Mouse (Mus musculus) kidney, postnatal 0 days (tissue): Measurements from ENCODE around the gene Uvrag. TPM values are rescaled to one million over a fixed set of nuclear protein-coding genes. Genes with fewer than 3 reads are reported as not detected.

Experiments
- ATAC-seq: fragments of 200-750 bp; cut with Nextera tagmentation; replicated peaks from 2 replicates; pipeline ENCODE4 v1.8.0; 2017; ENCODE audit warnings: low read depth, moderate number of reproducible peaks, moderate TSS enrichment, moderate library complexity; ENCODE audit not compliant: low FRiP score
- DNase-seq: peaks from one replicate; pipeline ENCODE4 v3.0.0-alpha.2; 2016; ENCODE audit warnings: low spot score
- H3K27ac ChIP-seq: fragments of 300-500 bp; sonication (generic); 2 replicates; pipeline ENCODE4 v1.5.1; 2014; ENCODE audit warnings: mild to moderate bottlenecking
- H3K27me3 ChIP-seq: fragments of 300-500 bp; sonication (generic); 2 replicates; pipeline ENCODE4 v1.6.1; 2014; ENCODE audit warnings: low read length, mixed read lengths; ENCODE audit not compliant: insufficient read depth
- H3K36me3 ChIP-seq: fragments of 300-500 bp; sonication (generic); 2 replicates; pipeline ENCODE4 v1.6.1; 2014; ENCODE audit warnings: low read length, mixed read lengths; ENCODE audit not compliant: insufficient read depth
- H3K4me1 ChIP-seq: fragments of 300-500 bp; sonication (generic); replicated peaks from 2 replicates; pipeline ENCODE4 v1.6.1; 2014; ENCODE audit warnings: antibody characterized with exemption, low read length, mixed read lengths; ENCODE audit not compliant: insufficient read depth
- H3K4me2 ChIP-seq: fragments of 300-500 bp; sonication (generic); 2 replicates; pipeline ENCODE4 v1.6.1; 2014; ENCODE audit warnings: mild to moderate bottlenecking, low read length, moderate library complexity, mixed read lengths
- H3K4me3 ChIP-seq: fragments of 300-500 bp; sonication (generic); replicated peaks from 2 replicates; pipeline ENCODE4 v1.5.1; 2014; ENCODE audit warnings: low read depth, low read length
- H3K9ac ChIP-seq: fragments of 300-500 bp; sonication (generic); 2 replicates; pipeline ENCODE4 v1.6.1; 2014; ENCODE audit warnings: low read depth, low read length
- H3K9me3 ChIP-seq: fragments of 300-500 bp; sonication (generic); replicated peaks from 2 replicates; pipeline ENCODE4 v1.6.1; 2016; ENCODE audit warnings: low read length, inconsistent platforms, mixed read lengths
- CTCF ChIP-seq: IDR thresholded peaks from 2 replicates; pipeline ENCODE4 v1.5.1; 2016; ENCODE audit warnings: antibody characterized with exemption, low read depth, mild to moderate bottlenecking, moderate library complexity
- WGBS: fragments of 180-500 bp; shearing (Covaris S2); extraction: QIAGEN DNeasy Blood & Tissue Kit; methylation state at CpG from one replicate; pipeline ENCODE4 v1.1.7; 2014; 5-methylcytosine and 5-hydroxymethylcytosine counted together
- polyA plus RNA-seq: library from polyadenylated mRNA; unstranded; fragments of >200 nt; fragmentation: Nextera tagmentation; extraction: Ambion mirVana; gene quantifications from 2 replicates; pipeline ENCODE4 v1.2.1, GENCODE M21; 2015

Uvrag gene
- polyA plus RNA-seq, 1 experiment from 2014 or later, result 19.0 TPM

GRCm38 (mm10) chr7:99161529-99161928 lies 20.6 kb upstream of the Uvrag start:
- Histone ChIP-seq H3K4me3 (no peak overlapping the region), H3K9me3 (no peaks in the 10 kb centered on the region), H3K4me2 (no peak overlapping the region), H3K9ac (no peak overlapping the region), H3K27ac (peak overlapping the region; percentile 43), H3K36me3 (no peaks in the 10 kb centered on the region), H3K27me3 (no peaks in the 10 kb centered on the region), H3K4me1 (0 out of 2 replicates have a peak, but pooled peaks cover 9% of the 10 kb centered on the region)
- WGBS, result 33% methylated on average over 4 of the region's 4 CpGs
- DNase-seq (peak; percentile 80), ATAC-seq (peak; percentile 93)
- TF ChIP-seq CTCF, result no peak

- WGBS, result 79% methylated on average over 7 of the region's 7 CpGs
- Histone ChIP-seq H3K4me2 (no peak overlapping the region), H3K9me3 (no peaks in the 10 kb centered on the region), H3K9ac (no peak overlapping the region), H3K4me1 (peaks cover 11% of the 10 kb centered on the region), H3K36me3 (no peaks in the 10 kb centered on the region), H3K4me3 (no peak overlapping the region), H3K27me3 (no peaks in the 10 kb centered on the region), H3K27ac (peak overlapping the region; percentile 57; the same call in 1 of the 2 replicates)
- no peak; the same call in 1 of the 2 replicates for ATAC-seq
- TF ChIP-seq CTCF, result no peak
- no peak for DNase-seq
These were observed 20.1 kb upstream of the Uvrag start for GRCm38 (mm10) chr7:99160995-99161394.

- no peaks in the 10 kb centered on the region for H3K27me3 ChIP-seq
- H3K9ac ChIP-seq, result no peak overlapping the region
- WGBS, result 88% methylated on average over 2 of the region's 2 CpGs
- no peak for DNase-seq
- H3K4me3 ChIP-seq, result no peak overlapping the region
- H3K9me3 ChIP-seq, result no peaks in the 10 kb centered on the region
- no peak overlapping the region for H3K27ac ChIP-seq
- peaks cover 19% of the 10 kb centered on the region for H3K4me1 ChIP-seq
- no peak overlapping the region for H3K4me2 ChIP-seq
- ATAC-seq, result no peak
- H3K36me3 ChIP-seq, result no peaks in the 10 kb centered on the region
- TF ChIP-seq CTCF, result no peak
These were observed 18.5 kb upstream of the Uvrag start for GRCm38 (mm10) chr7:99159446-99159845.

- H3K4me2 ChIP-seq, result no peak overlapping the region
- no peak for TF ChIP-seq CTCF
- DNase-seq (no peak), ATAC-seq (no peak)
- H3K4me1 ChIP-seq, result peaks cover 19% of the 10 kb centered on the region
- no peak overlapping the region for H3K27ac ChIP-seq
- H3K4me3 ChIP-seq, result no peak overlapping the region
- no peaks in the 10 kb centered on the region for H3K27me3 ChIP-seq
- no peaks in the 10 kb centered on the region for H3K36me3 ChIP-seq
- WGBS, result 80% methylated on average over 5 of the region's 5 CpGs
- H3K9ac ChIP-seq, result no peak overlapping the region
- no peaks in the 10 kb centered on the region for H3K9me3 ChIP-seq
These were observed 18.0 kb upstream of the Uvrag start for GRCm38 (mm10) chr7:99158904-99159303.

GRCm38 (mm10) chr7:99158011-99158410 lies 17.1 kb upstream of the Uvrag start:
- no peak overlapping the region for H3K4me2 ChIP-seq
- H3K36me3 ChIP-seq, result no peaks in the 10 kb centered on the region
- H3K27me3 ChIP-seq, result no peaks in the 10 kb centered on the region
- no peaks in the 10 kb centered on the region for H3K9me3 ChIP-seq
- H3K4me1 ChIP-seq, result peaks cover 19% of the 10 kb centered on the region
- no peak for TF ChIP-seq CTCF
- DNase-seq (no peak), ATAC-seq (no peak)
- 82% methylated on average over 8 of the region's 8 CpGs for WGBS
- H3K9ac ChIP-seq, result no peak overlapping the region
- H3K27ac ChIP-seq, result no peak overlapping the region
- no peak overlapping the region for H3K4me3 ChIP-seq

GRCm38 (mm10) chr7:99156737-99157136 lies 15.8 kb upstream of the Uvrag start:
- Histone ChIP-seq H3K4me1 (peaks cover 15% of the 10 kb centered on the region), H3K4me3 (no peak overlapping the region), H3K27me3 (no peaks in the 10 kb centered on the region), H3K4me2 (no peak overlapping the region), H3K36me3 (no peaks in the 10 kb centered on the region), H3K27ac (no peak overlapping the region), H3K9me3 (no peaks in the 10 kb centered on the region), H3K9ac (no peak overlapping the region)
- no peak for TF ChIP-seq CTCF
- ATAC-seq (no peak), DNase-seq (no peak)
- 87% methylated on average over 10 of the region's 10 CpGs for WGBS
